Mouse (Mus musculus) kidney, adult 18-20 months (tissue): ENCODE data around the gene Olfr741.

Experiments
- DNase-seq: peaks from one replicate; pipeline ENCODE4 v3.0.0; 2021

Gene Olfr741

DNA sequence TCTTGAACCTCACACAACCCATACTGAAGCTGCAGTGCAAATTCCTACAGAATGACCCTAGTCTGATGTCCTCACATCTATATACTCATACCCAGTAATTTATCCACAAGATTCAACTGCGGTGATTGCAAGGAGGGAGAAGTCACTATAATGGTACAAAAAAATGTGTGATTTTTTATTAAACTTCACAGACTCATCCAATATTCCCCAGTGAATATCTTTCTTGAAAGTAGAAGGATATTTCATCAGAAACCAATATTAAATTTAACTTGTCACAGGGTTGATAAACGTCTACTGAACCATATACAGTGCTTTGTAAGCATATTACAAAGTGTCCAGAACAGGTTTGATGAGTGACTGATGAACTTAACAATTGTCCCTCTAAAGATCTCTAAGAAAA lies at the start of gene Olfr741:
TSS of gene Olfr741 (plus strand) at position 301 of the 400 bp plus-strand sequence.
- DNase-seq, result no peak

DNA sequence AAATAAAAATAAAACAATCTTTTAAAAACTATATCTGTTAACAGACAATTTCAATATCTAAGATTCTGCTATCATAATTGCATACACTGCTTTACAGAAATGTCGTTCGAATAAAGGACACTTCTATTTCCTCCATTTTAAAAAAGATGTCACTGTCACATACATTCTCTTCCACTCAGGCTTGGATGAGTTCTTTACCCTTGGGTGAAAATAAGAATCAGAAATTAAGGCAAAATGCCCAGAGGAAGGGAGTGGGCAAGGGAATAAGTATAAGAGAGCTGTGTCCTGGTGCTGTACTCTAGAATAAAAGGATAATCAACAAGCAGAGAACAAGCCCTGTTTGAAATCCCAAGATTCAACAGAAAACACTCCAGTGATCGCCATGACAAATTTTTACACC lies 27.3 kb upstream of the Olfr741 start, which contains the start of gene Olfr740:
TSS of gene Olfr740 (plus strand) at position 301 of the 400 bp plus-strand sequence.
- no peak for DNase-seq

DNA sequence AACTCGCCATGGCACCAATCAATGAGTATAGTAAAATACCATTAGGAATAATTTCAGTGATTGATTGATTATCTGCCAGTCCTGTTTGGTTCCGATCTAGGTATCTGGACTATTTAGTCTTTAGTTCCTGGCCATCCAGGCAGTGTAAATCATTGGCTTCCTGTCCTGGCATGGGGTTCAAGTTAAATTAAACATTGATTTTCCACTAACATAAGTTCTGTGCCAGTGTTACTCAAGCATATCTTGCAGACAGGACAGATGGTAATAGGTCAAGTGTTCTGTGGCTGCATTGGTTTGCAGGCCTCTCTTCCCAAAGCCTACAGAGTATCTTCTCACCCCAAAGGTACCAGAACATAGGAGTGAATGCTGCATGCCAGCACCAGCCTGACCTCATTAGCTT lies 5.9 kb downstream of the Olfr741 start:
- no peak for DNase-seq

DNA sequence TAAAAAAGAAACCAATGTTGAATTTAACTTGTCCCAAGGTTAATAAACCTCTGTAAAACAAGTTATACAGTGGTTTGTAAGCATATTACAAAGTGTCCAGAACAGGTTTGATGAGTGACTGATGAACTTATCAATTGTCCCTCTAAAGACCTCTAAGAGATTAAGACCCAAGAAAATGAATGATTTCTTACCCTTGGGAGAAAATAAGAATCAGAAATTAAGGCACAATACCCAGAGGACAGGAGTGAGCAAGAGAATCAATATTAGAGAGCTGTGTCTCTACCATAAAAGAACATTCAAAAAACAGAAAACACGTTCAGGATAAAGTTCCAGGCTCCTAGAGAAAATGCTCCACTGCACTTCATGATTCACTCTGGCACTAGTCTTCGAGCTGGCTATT lies 30.8 kb downstream of the Olfr741 start, which contains the start of gene Olfr742:
TSS of gene Olfr742 (plus strand) at position 301 of the 400 bp plus-strand sequence.
- no peak for DNase-seq

GRCm38 (mm10) chr14:50521539-50521938 lies 49.0 kb downstream of the Olfr741 start, which contains the start of gene Olfr743:
Gene Olfr743, plus strand, starts transcription at chr14:50521839.
- no peak for DNase-seq
